Mouse (Mus musculus): Measurements from ENCODE around the gene Pcgf2.
"Not testable (repeated sequence)": the region's sequence is repeated elsewhere in the genome, so short reads cannot be mapped to it uniquely, and the experiment has no call there.

Pcgf2 gene

DNA sequence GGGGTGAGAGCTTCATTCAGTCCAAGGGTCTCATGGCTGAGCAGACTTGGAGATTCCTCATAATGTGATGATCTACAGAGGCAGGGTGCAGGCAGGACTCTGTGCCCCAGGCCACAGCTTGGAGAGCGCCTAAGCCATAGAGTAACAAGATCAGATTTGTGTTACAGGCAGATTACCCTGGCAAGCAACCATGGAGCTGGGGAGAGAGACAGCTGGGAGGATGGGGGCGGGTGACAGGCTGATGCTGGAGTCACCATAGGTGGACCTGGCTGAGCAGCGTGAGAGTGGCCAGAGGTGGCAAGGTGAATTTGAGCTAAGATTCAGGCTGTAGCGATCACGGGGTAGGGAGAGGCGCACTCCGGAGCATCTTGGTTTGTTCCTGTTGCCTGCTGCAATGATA, 32.1 kb downstream of the Pcgf2 start:
- DNase-seq (ENCODE audit: low read depth, low spot score) = no peak

- no peak for DNase-seq (ENCODE audit: low read depth, low spot score)
Observed at GRCm38 (mm10) chr11:97666794-97667193, 33.5 kb downstream of the Pcgf2 start.

GRCm38 (mm10) chr11:97666221-97666620, 34.1 kb downstream of the Pcgf2 start:
- no peak for DNase-seq (ENCODE audit: low read depth, low spot score)

DNA sequence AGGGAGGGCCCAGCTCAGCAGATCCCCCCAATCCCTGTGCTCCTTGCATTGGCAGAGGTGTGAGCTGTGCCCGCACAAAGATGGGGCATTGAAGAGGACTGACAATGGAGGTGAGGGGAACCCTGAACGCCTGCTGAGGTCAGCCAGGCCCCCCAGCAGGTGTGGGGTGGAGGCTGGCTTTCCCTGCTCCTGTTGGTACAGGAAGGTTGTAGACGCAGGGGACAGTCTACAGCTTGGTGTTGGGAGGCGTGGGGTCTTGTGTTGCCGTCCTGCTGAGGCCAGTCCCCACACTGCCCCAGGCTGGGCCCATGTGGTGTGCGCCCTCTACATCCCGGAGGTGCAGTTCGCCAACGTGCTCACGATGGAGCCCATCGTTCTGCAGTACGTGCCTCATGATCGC, 34.9 kb downstream of the Pcgf2 start:
- no peak for DNase-seq (ENCODE audit: low read depth, low spot score)

DNA sequence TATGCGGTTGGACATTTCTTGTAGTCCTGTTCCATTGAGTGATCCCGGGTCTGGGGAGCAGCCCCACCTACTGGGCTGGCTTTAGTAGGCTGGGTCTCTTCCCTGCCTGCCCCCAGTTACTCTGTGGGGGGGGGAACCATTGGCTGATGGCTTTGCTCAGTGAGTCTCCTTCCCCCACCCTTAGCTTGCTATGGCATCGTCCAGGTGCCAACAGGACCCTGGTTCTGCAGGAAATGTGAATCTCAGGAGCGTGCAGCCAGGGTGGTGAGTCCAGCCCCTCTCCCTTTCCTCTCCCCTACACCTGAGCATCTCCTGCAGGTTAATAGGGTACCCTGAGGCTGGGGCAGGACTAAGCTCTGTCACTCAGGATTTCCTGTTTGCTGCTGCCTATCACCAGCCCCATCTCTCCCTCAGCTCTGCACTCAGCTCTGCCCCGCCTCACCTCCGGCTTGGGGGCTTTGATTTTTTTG, 35.5 kb downstream of the Pcgf2 start:
- DNase-seq (ENCODE audit: low read depth, low spot score) = no peak

DNA sequence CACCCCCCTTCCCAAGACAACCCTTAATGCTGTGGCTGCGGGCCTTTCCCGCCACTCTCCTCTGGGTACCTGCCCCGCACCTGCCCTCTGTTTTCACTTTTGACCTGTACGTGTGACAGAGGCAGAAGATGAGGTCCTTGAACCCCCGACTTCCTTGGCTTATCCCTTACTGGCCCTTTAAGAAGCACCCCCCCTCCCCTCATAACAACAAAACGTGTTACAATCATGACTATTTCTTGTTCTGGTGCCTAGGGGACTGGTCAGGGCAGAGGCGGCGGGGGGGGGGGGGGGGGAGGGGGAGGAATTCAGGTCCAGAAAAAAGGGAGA, 36.0 kb downstream of the Pcgf2 start:
- no peak for DNase-seq (ENCODE audit: low read depth, low spot score)

- DNase-seq (ENCODE audit: low read depth, low spot score) = no peak
Observed at GRCm38 (mm10) chr11:97663528-97664338, 36.6 kb downstream of the Pcgf2 start.

DNA sequence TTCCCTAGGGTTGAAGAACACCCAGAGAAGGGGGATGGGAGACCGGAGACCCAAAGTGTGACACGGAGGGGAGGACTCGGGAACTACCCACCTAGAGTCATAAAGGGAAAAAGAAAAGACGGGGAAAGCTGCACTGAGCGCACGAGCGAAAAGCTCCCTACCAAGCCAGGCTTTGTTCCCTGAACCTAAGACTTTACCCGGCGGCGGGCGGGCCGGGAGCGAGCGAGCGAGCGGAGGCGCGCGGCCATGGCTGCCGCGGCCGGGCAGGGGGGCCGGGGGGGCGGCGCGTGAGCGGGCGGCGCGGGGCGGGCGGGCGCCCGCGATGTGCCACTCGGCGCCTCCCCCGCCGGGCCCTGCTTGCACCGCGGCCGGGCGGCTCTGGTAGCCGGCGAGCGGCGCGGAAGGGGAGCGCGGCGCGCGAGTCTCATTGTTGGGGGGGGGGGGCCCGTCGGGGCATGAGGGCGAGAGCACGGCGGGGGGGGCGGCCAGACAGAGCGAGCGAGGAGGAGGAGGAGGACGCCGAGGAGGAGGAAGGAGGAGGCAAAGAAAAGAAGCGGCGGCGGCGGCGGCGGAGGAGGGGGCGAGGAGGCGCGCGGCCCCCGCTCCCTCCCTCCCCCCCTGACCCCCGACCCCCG, 37.3 kb downstream of the Pcgf2 start, which contains the start of gene Mllt6:
Mllt6 (plus strand) TSS at position 522 of the 635 bp plus-strand sequence.
- DNase-seq (ENCODE audit: low read depth, low spot score) = no peak

DNA sequence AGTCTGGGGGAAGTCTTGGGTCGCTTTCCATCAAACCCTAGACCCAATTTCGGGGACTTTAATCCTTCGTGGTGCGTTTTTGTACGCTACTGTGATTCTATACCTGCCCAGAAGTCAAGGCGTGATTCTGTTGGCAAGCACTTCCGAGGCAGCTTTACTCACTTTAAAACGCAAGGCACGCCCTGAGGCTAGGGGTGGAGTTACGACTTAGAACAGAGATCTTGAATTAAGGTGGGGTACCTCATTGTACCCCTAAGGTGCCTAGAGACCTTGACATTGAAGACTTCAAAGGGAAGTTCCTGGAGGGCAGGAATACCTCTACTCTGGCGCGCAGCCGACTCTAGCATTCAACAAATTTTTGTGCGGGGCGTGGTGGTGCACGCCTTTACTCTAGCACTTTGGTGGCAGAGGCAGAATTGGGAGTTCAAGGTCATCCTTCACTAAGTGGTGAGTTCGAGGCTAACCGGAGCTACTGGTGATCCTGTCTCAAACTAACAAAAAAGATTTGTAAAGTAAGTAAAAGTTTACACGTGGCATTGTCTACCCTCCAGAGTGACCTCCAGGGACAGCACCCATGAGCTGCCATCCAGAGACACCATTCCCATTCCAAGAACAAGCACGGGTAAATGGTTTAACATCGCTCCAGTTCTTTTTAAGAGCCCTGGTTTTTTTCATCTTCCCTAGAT, 37.9 kb downstream of the Pcgf2 start:
- DNase-seq (ENCODE audit: low read depth, low spot score) = no peak

GRCm38 (mm10) chr11:97661648-97662133, 38.6 kb downstream of the Pcgf2 start:
- no peak for DNase-seq (ENCODE audit: low read depth, low spot score)

GRCm38 (mm10) chr11:97660734-97661647, 39.3 kb downstream of the Pcgf2 start:
- DNase-seq (ENCODE audit: low read depth, low spot score) = no peak

DNA sequence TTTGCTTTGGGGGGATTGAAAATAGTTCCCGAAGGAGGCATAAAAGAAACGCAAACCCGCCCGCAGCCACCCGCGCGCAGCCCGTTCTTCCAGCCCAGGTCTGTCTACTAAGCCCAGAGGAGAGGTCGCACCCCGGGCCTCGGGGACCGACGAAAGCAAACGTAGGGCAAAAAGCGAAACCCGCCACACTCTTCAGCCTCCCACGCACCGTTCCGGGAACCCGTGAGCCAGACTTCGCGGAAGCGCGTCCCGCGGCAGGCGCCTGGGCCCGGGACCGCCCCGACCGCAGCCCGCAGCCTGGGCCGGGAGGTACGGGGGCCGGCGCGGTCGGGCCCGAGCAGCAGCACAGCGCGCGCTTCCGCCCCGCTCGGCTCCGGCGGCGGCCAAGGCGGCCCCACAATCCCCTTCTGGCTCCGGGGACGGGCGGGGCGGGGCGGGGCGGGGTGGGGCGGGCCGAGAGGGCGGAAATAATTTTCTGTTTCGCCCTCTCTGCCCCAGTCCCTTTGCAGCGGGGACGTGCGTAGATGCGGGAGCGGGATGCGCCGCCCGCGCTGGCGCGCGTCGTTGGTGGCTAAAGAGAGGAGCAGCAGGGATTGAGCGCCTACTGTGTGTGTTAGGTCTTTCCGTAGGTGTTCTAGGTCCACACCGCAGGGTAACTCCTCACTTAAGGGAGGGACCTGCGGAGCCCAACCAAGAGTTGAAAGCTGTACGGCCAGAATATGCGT, 40.1 kb downstream of the Pcgf2 start:
- DNase-seq (ENCODE audit: low read depth, low spot score) = no peak

DNA sequence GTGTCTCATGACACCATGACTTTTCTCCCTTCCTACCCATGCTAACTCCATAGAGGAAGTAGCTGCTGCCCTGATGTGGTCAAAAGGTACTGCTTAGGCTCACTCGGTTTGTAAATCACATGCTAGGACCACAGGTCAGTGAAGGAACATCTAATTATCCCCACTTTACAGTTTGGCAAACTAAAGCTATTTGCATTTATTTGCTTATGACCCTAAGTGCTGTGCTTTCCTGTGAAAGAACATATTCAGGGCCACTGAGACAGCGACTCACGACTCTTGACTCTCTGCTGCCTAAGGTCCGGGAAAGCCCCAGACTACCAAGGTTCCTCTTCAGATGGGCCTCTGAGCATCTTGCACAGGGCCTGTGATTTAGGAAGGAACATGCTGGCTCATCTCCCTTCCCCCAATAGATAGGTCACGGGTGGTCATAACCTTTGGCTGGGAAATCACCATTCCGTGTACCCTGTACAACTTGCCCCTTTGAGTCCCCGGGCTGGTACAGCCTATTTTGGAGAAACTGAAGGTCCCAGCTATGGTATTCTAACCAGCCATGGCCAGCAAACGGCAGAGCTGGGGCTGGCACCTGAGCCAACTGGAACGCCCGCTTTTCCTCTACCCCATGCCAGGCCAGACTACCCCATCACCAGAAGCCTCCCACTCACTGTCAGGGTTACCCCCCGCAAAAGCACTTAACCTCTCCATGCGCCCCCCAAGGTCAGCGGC, 40.9 kb downstream of the Pcgf2 start:
- DNase-seq (ENCODE audit: low read depth, low spot score) = no peak

GRCm38 (mm10) chr11:97658751-97659266, 41.5 kb downstream of the Pcgf2 start:
- DNase-seq (ENCODE audit: low read depth, low spot score) = no peak

- not testable (repeated sequence) for DNase-seq (ENCODE audit: low read depth, low spot score)
Observed at GRCm38 (mm10) chr11:97657967-97658366, 42.3 kb downstream of the Pcgf2 start.

- DNase-seq (ENCODE audit: low read depth, low spot score) = no peak
Observed at GRCm38 (mm10) chr11:97657184-97657945, 42.9 kb downstream of the Pcgf2 start.

- DNase-seq (ENCODE audit: low read depth, low spot score) = no peak
Observed at GRCm38 (mm10) chr11:97656269-97656971, 43.9 kb downstream of the Pcgf2 start.

- DNase-seq (ENCODE audit: low read depth, low spot score) = no peak
Observed at GRCm38 (mm10) chr11:97654210-97654609, 46.1 kb downstream of the Pcgf2 start.
